Mouse (Mus musculus): Measurements from ENCODE around the gene Ankar. TPM values are rescaled to one million over a fixed set of nuclear protein-coding genes. Genes with fewer than 3 reads are reported as not detected.

Gene Ankar
- total RNA-seq, 4 experiments from 2014 or later = not detected

Other genes starting within 250 kb of the Ankar start
- not detected for gene March4, start 163.6 kb downstream of the Ankar start, total RNA-seq (2022)
- gene Smarcal1, start 117.3 kb downstream of the Ankar start, total RNA-seq (2022) = 10 to 100 TPM; 28.2 to 32.2 (median 29.4) TPM
- gene Rpl37a, start 10.7 kb upstream of the Ankar start, total RNA-seq (2022) = 100 to 1,000 TPM; 594 to 696 (median 662) TPM
- gene Igfbp2, start 123.9 kb upstream of the Ankar start, total RNA-seq (2022) = under 1 TPM in 3 of 4 experiments, not detected in 1; 0.27 to 0.66 (median 0.31) TPM
- 100 to 1,000 TPM in 3 of 4 experiments, 10 to 100 TPM in 1; 89.6 to 129 (median 119) TPM for gene Igfbp5, start 174.3 kb upstream of the Ankar start, total RNA-seq (2022)

All from heart, adult 8-10 months (tissue).